ENCODE assay signal across 18 mouse cellular contexts in genomic region chr14:60439106-60439505, GRCm38 (mm10).
DNase-seq lines count a peak whose midpoint lies in the region; ATAC-seq and TF ChIP-seq lines count a peak whose summit lies in the region.
"Had no signal": no experiment of that assay in that cellular context is flagged by ENCODE, and none has a peak within 500 bp of the region (broad histone marks: within the 10 kb centered on the region; RNA-seq: fewer than 3 reads in every experiment).

No protein-coding gene starts in this region.

- ATAC-seq in kidney, postnatal 0 days (replicated peaks; ENCODE audit: low FRiP score, low read depth) = no peak
- ATAC-seq in lung, embryonic 14.5 days (ENCODE audit: insufficient read depth) = no peak
- ATAC-seq: forebrain, embryonic 13.5 days had no signal

- 37% methylated on average over 6 of the region's 6 CpGs for WGBS in kidney, postnatal 0 days
- WGBS in lung, embryonic 14.5 days = 45% methylated on average over 6 of the region's 6 CpGs

- H3K27ac ChIP-seq in kidney, postnatal 0 days = no peak overlapping the region
- no peak overlapping the region for H3K27ac ChIP-seq in lung, embryonic 14.5 days (ENCODE audit: low read depth)
- H3K27ac ChIP-seq: forebrain, embryonic 13.5 days; midbrain, embryonic 12.5 days; neural tube, embryonic 15.5 days had no signal

- H3K9me3 ChIP-seq in kidney, postnatal 0 days (replicated peaks; ENCODE audit: low read length) = no peaks in the 10 kb centered on the region
- H3K9me3 ChIP-seq in lung, embryonic 14.5 days (ENCODE audit: low read depth, low read length) = no peaks in the 10 kb centered on the region
- H3K9me3 ChIP-seq: forebrain, embryonic 13.5 days; midbrain, embryonic 12.5 days; neural tube, embryonic 15.5 days had no signal

- no peaks in the 10 kb centered on the region for H3K4me1 ChIP-seq in kidney, postnatal 0 days (replicated peaks; ENCODE audit: insufficient read depth, low read length)
- no peaks in the 10 kb centered on the region for H3K4me1 ChIP-seq in lung, embryonic 14.5 days (ENCODE audit: insufficient read depth)
- H3K4me1 ChIP-seq: neural tube, embryonic 15.5 days had no signal

- no peak overlapping the region for H3K9ac ChIP-seq in kidney, postnatal 0 days (ENCODE audit: low read depth, low read length)
- no peak overlapping the region for H3K9ac ChIP-seq in lung, embryonic 14.5 days
- H3K9ac ChIP-seq: forebrain, embryonic 13.5 days; midbrain, embryonic 12.5 days; neural tube, embryonic 15.5 days had no signal

- H3K4me2 ChIP-seq in kidney, postnatal 0 days (ENCODE audit: low read length) = peak overlapping the region; percentile 11; the same call in 1 of the 2 replicates
- no peak overlapping the region for H3K4me2 ChIP-seq in lung, embryonic 14.5 days
- H3K4me2 ChIP-seq: forebrain, embryonic 13.5 days; heart, embryonic 11.5 days; midbrain, embryonic 12.5 days; neural tube, embryonic 15.5 days had no signal

- no peak overlapping the region for H3K4me3 ChIP-seq in kidney, postnatal 0 days (replicated peaks; ENCODE audit: low read depth, low read length)
- H3K4me3 ChIP-seq in lung, embryonic 14.5 days (ENCODE audit: low read depth, low read length) = no peak overlapping the region
- H3K4me3 ChIP-seq: forebrain, embryonic 13.5 days; midbrain, embryonic 12.5 days; myocyte; neural tube, embryonic 15.5 days had no signal

- H3K36me3 ChIP-seq in kidney, postnatal 0 days (ENCODE audit: insufficient read depth, low read length) = no peaks in the 10 kb centered on the region
- H3K36me3 ChIP-seq in lung, embryonic 14.5 days (ENCODE audit: insufficient read depth) = no peaks in the 10 kb centered on the region
- H3K36me3 ChIP-seq: midbrain, embryonic 12.5 days; neural tube, embryonic 15.5 days had no signal

- no peaks in the 10 kb centered on the region for H3K27me3 ChIP-seq in kidney, postnatal 0 days (ENCODE audit: insufficient read depth, low read length)
- no peaks in the 10 kb centered on the region for H3K27me3 ChIP-seq in lung, embryonic 14.5 days (ENCODE audit: insufficient read depth, low read length)
- H3K27me3 ChIP-seq: forebrain, embryonic 13.5 days; neural tube, embryonic 15.5 days had no signal

- peak; percentile 55 for TF ChIP-seq CTCF in kidney, postnatal 0 days (IDR thresholded peaks at IDR 0.05; ENCODE audit: low read depth)
- no peak for TF ChIP-seq CTCF in lung, embryonic 14.5 days (IDR thresholded peaks at IDR 0.05; ENCODE audit: low read depth)

- DNase-seq in embryo, embryonic 10 days (ENCODE audit: low spot score) = peak; percentile 51
- DNase-seq in embryo, embryonic 11 days = no peak
- DNase-seq in kidney, postnatal 0 days (ENCODE audit: low spot score) = peak; percentile 48
- no peak for DNase-seq in kidney, adult 18-20 months
- peak; percentile 16 for DNase-seq in lung, embryonic 14.5 days
- no peak for DNase-seq in lung, postnatal 14 days
- peak; percentile 55 for DNase-seq in retina, embryonic 14.5 days (ENCODE audit: low spot score)
- DNase-seq in yolk sac, embryonic 10.5 days (ENCODE audit: low spot score) = no peak
- DNase-seq: adrenal gland, postnatal 36 days; cerebellum, adult 9-10 months; gastrocnemius, postnatal 36 days; heart, postnatal 4 days; lung, postnatal 4 days had no signal

Comparison
In these comparisons a context has a peak if more than half of its experiments do, and no peak if none do; other contexts are left out.
1. DNase-seq: peak in embryo, embryonic 10 days (single experiment), kidney, postnatal 0 days (single experiment), lung, embryonic 14.5 days (single experiment) and retina, embryonic 14.5 days (single experiment); none in embryo, embryonic 11 days (single experiment), kidney, adult 18-20 months (single experiment), lung, postnatal 14 days (single experiment) and yolk sac, embryonic 10.5 days (single experiment).